Mouse (Mus musculus) common myeloid progenitor, adult 5-6 weeks (primary cell): ENCODE measurements around the gene Fat2. TPM values are rescaled to one million over a fixed set of nuclear protein-coding genes. Genes with fewer than 3 reads are reported as not detected.

Experiments used
- ATAC-seq: replicated peaks from 2 replicates; pipeline ENCODE4 v1.8.0; 2016; ENCODE audit warnings: low read depth, mild to moderate bottlenecking, moderate TSS enrichment, inconsistent platforms; ENCODE audit not compliant: poor library complexity, severe bottlenecking
- total RNA-seq: library from RNA; stranded (forward); fragments of 200-1000, 187-1606 nt; gene quantifications from 2 replicates; pipeline ENCODE4 v1.2.3, GENCODE M21; 2017

Fat2 gene
- total RNA-seq, 1 experiment from 2014 or later, result not detected

- no peak for ATAC-seq
These were observed 1.8 kb downstream of the Fat2 start for GRCm38 (mm10) chr11:55334545-55334944.

- no peak for ATAC-seq
These were observed 2.3 kb downstream of the Fat2 start for GRCm38 (mm10) chr11:55334063-55334462.

GRCm38 (mm10) chr11:55329868-55330772, 6.2 kb downstream of the Fat2 start:
- no peak for ATAC-seq

GRCm38 (mm10) chr11:55327558-55328409, 8.6 kb downstream of the Fat2 start:
- ATAC-seq, result no peak

- ATAC-seq, result no peak
These were observed 9.3 kb downstream of the Fat2 start for GRCm38 (mm10) chr11:55327111-55327510.

DNA sequence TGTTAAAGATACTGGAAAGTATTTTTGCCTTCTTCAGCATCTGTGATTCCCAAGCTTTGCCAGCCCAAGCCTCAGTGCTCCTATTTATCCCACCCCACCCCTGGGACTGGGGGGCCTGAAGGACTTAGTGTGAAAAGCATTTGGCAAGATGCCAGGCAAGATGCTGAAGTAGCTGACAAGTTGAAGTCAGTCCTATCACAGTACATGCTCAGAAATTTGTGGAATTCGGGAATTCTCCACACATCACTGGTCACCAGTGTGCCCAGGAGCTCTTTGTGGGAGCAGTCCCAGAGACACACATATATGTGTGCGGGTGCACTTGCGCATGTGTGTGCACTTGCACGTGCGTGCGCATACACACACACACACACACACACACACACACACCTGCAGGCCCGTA, 10.2 kb downstream of the Fat2 start:
- no peak for ATAC-seq

DNA sequence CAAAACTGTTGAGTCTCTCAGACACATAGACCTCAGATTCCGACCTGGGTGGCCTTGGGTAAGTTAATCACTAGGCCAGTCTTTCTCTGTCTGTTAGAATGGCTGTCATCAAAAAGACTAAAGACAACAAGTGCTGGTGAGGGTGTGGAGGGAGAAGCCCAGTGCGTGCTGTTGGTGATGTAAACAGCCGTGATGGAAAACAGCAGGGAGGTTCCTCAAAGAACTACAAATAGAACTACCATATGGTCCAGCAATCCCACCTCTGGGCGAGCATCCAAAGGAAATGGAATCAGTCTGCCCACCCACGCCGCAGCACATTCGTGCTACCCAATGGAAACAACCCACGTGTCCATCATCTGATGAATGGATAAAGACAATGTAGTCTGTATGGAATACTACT, 12.5 kb downstream of the Fat2 start:
- ATAC-seq, result no peak

- no peak for ATAC-seq
These were observed 15.4 kb downstream of the Fat2 start for GRCm38 (mm10) chr11:55320990-55321389.

DNA sequence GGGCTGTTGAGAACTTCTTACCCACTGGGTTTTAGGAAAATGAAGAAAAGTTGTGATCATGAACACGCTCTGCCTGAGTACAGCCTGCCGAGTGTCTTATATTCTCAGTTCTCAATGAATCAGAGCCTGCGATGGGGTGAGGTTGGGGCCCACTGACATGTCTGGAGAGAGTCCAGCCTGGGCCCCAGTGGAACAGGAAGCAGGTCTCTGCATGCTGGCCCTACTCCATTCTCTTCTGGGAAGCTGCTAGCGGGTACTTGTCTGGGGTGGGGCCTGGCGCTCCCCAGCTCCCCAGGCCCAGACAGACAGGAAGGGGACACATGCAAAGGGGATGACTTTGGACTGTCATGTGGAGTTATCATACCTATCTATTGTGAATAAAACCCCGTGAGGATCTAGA, 20.4 kb downstream of the Fat2 start:
- ATAC-seq, result no peak

DNA sequence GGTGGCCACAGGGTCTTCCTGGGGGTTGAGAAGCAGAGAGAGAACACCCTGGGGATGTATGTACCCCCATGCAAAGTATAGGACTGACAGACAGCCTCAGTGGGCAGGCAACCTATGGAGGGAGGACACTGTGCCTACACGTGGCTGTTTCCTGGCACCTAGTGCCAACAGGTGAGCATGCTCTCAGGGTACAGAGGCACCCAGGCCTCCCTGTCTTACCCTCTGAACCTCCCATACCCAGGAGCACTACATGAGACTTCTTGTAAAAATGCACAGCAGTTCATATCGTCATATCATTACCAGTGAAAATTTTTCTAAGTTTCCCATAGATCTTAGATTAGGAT, 21.7 kb downstream of the Fat2 start:
- ATAC-seq, result no peak

DNA sequence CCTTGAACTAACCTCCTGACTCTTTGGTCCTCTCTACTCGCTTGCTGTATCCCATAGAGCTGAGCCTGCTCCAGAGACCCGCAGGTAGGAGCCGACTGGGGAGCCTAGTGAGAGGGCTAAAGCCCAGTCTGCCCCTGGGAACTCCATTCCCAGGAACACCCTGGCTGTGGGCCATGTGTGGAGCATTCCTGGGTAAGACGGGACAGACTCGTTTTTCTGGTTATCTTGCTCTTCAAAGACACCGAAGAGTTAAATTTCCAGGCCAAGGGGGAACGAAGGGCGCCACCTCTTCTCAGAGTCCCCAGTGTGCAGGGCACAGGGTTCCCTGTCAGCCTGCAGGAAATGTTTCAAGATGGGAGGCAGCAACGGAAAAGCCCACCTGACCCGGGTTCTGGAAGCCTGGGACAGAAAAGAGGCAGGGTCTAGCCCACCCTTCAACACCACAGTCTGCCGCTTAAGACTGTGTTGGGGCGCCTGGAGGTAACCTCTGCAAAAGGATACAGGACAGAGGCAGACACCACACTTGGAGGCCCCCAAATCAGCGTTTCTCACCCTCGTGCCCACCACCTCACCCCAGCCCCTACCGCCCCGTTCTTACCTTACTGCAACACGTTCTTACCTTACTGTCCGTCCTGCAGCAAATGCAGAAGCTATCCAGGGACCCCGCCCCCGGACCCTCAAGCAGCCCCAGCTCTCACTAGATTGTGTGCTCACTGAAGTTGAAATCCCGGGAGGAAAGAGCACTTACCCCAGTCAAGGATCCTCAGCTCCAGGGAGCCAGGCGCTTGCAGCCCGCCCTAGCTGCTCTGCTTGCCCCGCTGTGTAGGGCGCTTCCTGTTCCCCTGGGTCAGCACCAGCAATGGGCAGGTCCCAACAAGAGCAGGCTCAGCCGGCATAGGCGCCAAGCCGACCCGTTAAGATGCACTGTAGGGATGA, 22.3 kb downstream of the Fat2 start:
- no peak for ATAC-seq

DNA sequence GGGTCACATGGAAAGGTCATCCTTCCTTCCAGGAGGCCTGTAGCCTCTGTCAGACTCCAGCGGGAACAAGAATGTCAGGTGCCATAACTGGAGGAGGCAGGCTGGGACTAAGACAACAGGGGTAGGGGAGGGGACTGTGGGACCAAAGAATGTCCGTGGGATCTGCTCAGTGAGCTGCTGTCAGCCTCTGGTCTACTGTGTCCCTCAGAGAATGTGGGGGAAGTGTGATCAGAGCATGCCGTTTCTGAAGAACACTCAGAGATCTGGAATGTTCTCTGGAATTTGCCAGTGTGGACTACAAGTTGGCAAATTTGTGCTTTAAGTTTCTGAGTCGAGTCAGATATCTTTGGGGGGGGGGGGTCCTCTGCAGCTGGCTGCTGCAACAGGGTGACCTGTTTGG, 34.0 kb downstream of the Fat2 start:
- no peak for ATAC-seq

DNA sequence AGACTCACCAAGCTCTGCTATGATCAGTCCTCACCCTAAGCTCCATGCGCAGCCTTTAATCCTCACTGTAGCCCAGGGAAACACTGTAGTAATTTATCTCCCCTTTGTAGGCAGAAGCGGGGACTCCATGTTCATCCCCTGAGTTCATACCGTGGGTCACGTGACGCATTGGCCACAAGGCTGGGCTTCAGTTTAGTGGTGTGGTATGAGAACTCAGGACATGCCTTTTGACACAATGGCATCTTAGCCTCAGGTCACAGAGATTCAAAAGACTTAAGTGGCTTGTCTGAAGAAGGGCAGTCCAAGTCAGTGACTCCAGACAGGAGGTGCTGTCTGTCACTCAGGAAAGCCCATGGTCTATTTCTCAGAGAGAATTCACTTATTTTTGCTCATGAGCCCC, 43.2 kb downstream of the Fat2 start:
- ATAC-seq, result no peak

DNA sequence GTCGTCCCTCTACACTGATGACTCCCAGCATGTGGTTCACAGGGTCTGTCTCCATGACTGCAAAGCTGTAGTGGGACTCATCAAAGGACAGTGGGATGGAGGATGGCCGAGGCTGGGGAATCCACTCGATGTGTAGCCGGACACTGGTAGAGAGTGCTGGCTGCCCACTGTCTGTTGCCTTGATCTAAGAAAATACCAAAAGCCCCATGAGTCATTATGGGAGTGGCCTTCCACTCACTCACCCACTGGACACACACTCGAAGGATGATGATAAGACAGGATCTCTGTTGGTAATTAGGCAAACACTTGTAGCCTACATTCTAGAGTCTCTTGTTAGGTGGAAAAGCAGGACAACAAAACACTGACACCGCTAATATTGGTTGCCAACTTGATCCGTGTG, 44.5 kb downstream of the Fat2 start:
- ATAC-seq, result no peak

DNA sequence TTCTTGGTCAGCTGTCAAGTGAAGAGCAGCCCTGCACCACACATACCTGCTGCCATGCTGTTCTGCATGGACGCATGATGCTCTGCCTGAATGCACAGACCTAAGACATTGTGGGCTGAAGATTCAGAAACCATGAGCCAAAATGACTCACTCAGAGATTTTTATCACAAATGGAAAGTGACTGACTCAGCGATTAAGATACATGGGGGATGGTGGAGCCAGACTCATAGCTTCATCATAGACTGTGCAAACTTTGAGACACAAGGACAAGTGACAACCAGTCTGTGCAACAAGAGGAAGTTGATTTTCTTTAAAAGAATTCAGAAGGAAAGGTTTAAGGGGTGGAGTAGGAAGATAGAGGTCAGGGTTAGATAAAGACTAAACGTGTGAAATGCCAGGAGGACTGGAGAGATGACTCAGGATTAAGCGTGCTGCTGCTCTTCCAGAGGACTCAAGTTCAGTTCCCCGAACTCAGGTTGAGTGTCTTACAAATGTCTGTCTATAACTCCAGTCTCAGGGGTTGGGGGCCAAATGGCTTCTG, 46.4 kb downstream of the Fat2 start:
- ATAC-seq, result no peak

GRCm38 (mm10) chr11:55274756-55275155, 61.6 kb downstream of the Fat2 start:
- no peak for ATAC-seq

DNA sequence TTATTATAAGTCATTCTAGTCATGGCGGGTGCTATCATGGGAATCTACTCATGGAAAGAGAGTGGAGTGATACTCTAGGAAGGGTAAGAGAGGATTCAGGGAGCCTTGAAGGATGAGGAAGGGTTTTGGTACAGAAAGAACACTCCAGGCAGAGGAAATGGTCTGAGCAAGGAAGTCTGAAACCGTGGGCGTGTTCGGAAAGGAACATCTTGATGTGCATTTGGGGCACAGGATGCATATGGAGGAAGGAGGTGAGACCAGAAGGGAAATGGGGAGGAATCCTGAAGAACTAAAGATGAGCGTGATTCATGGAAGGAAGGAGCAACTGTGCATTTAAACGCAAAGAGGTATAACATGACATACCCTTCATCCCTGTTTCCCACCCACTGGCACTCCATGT, 67.8 kb downstream of the Fat2 start:
- no peak for ATAC-seq

DNA sequence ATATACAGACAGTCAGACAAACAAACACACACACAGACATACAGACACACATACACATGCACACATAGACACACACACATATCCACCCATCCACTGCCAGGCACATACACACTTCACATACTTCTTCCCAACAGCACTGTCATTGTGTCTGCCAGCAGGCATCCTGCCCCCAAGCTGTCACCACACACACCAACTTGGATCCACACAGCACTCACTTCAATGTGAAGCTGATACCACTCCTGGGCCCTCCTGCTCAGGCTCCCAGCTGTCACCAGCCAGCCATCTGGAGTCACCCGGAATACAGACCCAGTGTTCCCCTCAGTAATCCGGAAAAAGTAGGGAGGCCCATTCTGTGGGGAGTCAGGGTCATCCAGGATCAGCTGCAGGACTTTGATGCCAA, 70.7 kb downstream of the Fat2 start:
- ATAC-seq, result no peak

DNA sequence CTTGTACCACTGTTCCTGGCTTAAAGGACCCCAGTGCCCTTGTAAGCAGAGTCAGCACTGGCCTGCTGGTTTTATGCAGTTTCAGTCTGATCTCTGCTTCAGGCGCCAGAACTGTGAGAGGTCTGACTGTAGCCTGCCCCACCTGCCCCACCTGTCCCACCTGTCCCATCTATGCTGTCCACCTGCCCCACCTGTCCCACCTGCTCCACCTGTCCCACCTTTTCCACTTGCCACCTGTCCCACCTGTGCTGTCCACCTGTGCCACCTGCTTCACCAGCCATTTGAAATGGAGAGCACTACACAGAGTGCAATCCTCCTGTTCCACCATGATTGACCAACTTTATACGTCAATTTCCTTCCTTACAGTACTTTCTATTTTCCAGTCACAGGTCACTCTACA, 72.0 kb downstream of the Fat2 start:
- ATAC-seq, result no peak

- no peak for ATAC-seq
These were observed 74.4 kb downstream of the Fat2 start for GRCm38 (mm10) chr11:55262000-55262399.
